Mouse (Mus musculus) retina, postnatal 1 day (tissue): ENCODE measurements at regions not wholly inside any gene's neighbourhood (a gene's known extent, or its start where the extent isn't known, plus 50 kb on each side); places are given as distances from the start of the nearest gene placed in this dataset.

Experiments used
- DNase-seq: peaks from one replicate; pipeline ENCODE4 v3.0.0-alpha.2; 2012

DNA sequence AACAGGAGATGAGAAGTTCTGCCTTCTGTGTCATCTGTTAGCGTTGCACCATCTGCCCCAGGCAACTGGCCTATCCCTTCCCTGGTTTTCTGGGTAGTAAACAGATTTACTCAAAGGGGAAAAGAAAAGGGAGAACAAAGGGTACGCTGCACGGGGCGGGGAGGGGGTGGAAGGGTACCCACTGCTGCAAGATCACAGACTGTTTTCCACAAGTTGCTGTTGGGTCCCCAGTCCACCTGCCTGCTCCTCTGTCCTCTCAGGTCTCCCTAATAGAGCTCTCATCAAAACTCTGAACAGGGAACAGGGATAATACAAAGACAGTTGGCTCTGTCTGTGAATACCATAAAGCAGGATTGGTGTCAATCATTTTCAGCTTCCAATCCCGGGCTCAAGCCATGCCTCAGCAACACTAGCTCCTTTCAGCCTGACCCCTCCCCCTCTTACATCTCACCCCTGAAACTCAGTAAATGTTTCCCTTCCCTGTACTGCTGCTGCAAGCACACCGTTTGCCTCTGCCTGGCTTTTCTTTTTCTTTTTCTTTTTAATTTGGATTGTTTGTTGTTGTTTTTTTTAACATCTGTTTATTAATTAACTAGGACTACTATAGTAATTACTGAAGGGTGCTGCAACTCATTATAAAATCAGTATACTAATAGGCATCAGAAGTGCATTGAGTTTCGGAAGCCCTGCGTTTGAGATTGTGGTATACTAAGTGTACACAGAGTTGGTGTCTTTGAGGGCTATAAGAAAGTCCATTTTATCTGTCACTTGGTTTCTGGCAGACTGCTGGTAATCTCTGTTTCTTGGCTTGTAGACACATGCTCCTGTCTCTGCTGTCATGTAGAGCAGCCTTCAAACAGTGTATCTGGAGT is 244.0 kb upstream of the Cited2 start:
- DNase-seq, result peak; percentile 88

- DNase-seq, result no peak
Observed at GRCm38 (mm10) chr10:17482751-17483150, 240.3 kb upstream of the Cited2 start.

DNA sequence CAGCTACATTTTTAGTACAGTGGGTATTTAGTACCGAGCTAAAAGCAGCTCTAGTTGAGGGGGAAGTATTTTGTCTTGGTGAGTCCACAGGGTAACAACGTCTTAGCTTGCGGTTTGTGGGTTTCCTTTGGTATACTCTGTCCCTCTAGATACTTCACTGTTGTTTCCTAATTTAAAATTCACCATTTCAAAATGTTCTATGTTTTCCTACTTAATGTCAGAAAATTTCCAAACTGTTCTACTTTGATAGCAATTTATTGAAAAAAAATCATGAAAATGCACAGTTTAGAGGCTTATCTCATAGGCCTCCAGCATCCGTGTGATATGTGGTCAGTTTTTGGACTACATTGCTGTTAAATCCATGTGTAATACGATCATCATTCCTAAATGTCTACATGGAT is 238.0 kb upstream of the Cited2 start:
- no peak for DNase-seq

- no peak for DNase-seq
Observed at GRCm38 (mm10) chr10:17485515-17485914, 237.5 kb upstream of the Cited2 start.

DNA sequence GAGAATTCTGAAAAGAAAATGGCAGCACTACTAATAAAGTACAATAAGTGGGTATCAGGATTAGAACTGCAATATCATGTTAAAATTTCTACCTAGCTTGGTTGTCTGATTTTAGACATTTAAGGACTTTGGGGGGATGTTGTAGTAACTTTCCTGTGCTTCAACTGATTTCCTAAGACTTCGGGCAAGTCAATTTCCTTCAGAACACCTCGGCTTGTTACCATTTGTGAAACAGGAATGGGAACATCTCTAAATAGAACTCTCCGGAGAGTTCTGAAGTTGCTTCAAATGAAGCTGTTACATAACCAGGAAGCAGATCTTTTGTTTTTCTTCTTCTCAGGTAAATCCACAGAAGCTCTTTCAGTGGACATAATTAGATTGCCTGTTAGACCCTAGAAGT is 237.0 kb upstream of the Cited2 start:
- DNase-seq, result no peak

- DNase-seq, result no peak
Observed at GRCm38 (mm10) chr10:17487460-17487859, 235.6 kb upstream of the Cited2 start.

DNA sequence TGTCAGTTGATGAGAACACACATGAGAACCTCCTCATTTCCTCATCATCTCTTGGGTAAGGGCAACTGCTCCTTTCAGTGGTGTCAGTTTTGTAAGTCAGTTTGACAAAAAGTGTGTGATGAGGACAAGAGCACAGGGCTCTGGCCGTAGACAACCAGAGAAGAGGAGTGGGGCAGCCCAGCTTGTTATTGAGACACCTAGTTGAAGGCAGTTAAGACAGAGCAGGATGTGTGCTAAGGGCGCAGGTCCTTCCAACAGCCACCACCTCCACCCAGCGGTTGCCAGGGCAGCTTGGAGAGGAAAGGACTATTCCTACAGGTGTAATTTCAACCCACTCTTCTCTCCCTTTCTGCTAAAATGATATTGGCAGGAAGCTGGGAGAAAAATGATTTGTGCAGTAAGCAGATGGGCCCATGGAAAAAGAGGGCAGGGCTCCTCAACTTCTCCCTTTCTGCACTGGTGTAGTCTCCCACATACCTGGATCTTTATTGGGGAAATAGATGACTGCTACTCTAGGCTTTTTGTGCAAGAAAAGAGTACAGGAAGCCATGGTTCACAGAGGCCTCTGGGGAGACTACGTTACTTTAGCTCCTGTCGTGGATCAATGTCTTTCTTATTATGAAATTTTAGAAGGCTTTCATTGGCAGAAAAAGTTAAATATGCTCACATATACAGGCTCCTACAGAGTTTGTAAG is 231.3 kb upstream of the Cited2 start:
- no peak for DNase-seq

DNA sequence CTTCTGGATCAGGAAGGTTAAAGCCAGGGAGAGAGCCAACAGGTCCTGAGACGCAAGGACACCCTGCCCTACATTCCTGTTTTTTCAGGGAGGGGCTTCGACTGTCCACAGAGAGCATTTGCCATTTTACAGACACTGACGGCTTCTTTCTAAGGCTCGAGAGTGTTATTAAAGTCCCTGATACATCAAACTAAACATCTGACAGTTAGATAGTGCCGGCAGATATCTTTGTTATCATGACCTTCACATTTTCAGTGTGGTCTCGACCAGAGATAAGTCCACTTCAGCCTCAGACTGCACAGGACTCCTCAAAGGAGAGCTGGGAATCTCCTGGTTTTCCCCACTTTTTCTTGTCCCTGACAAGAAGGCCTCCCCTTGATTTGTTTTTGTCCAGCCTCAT is 229.9 kb upstream of the Cited2 start:
- DNase-seq, result no peak

DNA sequence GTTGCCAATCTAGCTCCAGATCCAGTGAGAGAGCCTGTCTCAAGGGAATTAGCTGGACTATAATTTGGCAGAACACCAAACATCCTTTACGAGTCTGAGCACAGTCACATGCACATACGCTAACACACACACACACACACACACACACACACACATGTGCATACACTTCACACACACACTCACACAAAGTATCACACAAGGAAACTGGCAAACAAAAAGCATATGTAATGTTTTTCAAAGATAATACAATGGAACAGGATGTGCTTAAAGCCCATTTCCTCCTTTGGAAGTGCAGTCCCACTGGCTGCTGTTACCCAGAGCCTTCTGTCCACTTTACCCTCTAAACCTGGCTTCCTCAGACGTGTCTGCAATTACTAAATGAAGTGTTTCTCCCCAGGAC is 226.2 kb upstream of the Cited2 start:
- DNase-seq, result no peak

- DNase-seq, result no peak
Observed at GRCm38 (mm10) chr10:17510626-17511193, 212.3 kb upstream of the Cited2 start.

- DNase-seq, result peak; percentile 40
Observed at GRCm38 (mm10) chr10:17511779-17512335, 211.2 kb upstream of the Cited2 start.

GRCm38 (mm10) chr10:17512487-17512886 is 210.5 kb upstream of the Cited2 start:
- DNase-seq, result no peak

DNA sequence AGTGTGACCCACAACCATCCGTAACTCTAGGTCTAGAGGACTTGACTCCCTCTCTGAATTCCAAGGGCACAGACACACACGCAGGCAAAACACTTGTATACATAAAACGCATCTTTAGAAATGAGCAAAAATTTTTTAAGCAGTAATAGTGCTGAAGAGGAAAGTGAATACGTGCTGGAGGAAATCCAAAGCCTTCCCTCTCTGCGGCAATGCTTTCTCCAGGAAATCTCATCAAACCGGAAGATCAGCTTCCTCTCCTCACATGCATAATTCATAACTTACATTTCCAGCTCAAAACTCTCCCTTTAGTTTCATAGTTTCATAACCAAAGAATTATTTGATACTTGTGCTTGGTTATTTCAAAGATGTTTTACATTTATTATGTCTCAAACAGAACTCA is 209.3 kb upstream of the Cited2 start:
- no peak for DNase-seq

- DNase-seq, result no peak
Observed at GRCm38 (mm10) chr10:17516068-17516467, 206.9 kb upstream of the Cited2 start.

DNA sequence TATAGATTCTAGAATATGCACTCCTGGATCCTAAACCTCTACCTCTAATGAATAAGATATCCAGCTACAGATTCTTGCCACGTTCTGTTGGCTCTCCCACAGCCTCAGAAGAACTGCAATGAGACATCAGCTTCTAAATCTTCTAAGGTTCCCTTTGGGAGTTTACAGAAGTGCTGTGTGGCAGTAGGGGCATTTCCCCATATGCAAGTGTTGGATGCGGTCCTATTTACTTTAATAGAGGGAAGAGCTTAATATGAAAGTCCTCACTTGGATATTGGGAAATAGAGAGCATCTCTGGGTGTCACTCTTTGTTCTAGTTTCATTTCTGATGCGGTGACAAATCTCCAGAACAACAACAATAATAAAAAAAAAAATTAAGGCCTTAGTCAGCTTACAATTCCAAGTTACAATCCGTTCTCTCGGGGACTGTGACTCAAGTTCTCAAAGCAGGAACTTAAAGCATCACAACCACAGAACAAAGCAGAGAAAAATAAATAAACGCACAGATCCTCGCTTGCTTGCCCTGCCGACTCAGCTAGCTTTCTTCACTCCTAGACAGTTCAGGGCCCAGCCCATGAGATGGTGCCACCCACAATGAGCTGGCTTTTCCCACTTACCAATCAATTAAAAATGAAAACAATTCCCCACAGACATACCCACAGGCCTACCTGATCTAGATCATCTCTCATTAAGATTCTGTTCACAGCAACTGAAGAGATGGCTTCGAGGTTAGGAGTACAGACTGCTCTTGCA is 204.4 kb upstream of the Cited2 start:
- no peak for DNase-seq

- no peak for DNase-seq
Observed at GRCm38 (mm10) chr10:17522026-17522541, 200.9 kb upstream of the Cited2 start.

GRCm38 (mm10) chr10:17523558-17524328 is 199.3 kb upstream of the Cited2 start:
- DNase-seq, result no peak

DNA sequence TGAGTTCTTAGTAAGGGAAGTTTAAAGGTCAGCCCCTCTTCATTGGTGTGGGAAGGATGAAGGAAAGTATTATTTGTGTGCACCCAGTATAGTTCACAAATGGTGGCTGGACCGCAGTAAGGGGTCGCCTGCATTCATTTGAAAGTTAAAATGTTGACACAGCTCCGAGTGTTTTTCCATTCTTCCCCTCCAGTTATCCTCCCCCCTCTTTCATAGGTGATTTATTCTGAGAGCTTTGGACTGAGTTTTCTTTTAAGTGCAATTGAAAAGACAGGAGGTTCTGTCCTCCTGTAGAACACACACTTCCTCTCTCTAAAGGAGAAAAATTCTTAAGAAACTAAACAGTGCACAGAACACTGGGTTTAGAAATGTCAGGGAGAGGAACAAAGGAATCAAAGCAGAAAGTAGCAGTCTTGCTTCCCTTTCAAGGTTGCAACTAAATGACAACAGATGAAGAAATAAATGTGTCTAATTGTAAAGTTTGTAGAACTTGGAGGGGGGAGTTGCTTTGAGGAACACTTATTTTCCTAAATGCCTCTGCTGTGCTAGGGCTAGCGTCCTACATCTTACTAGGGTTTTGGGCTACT is 195.8 kb upstream of the Cited2 start:
- no peak for DNase-seq

GRCm38 (mm10) chr10:17528116-17528515 is 194.9 kb upstream of the Cited2 start:
- no peak for DNase-seq

DNA sequence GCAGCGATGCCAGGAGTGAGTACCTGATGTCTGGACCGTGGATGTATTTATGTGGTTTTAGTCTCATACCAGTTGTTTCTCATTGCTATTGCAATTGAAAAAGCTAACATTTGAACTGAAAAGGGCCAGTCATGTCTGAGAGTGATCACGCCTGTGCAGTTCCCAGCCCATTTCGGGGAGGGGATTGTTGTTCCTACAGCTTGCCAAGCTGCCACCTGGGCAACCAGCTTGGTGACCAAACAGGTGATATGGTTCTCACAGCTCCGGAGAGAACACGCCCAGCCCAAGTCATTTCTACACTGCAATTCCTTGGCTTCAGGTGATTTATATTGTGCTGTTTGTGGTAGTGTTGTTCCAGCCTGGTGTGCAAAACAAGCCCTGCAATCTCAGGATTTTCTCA is 194.2 kb upstream of the Cited2 start:
- DNase-seq, result no peak

DNA sequence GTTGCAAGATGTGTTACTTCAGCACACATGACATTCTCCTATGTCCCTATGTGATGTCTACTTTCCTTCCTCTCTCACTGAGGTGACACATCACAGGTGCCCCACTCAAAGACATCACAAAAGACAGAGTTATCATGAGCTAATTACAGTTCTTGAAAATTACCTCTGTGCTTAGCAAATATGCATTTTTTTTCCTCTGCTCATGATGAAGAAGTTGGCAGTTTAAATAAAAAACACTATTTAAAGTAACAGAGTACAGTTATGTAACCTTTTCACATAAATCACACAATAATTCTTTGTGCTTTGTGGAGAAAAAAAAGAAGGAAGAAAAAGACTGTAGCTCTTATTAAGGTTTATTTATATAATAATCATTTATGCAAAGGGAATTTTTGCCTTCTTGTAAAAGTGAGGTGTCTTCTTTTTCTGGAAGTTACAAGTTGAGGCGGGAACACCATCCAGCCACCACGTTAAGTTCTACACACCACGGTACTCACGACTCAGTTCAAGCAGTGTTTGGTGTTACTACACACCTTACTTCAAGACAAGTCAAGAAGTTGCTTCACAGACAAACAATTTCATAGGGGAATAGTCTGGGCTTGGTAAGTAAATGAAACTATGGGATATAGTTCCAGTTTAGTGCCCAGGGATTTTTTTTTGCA is 193.0 kb upstream of the Cited2 start:
- DNase-seq, result no peak
